8 mouse cellular contexts compared by ENCODE assay signal in the genomic region with DNA sequence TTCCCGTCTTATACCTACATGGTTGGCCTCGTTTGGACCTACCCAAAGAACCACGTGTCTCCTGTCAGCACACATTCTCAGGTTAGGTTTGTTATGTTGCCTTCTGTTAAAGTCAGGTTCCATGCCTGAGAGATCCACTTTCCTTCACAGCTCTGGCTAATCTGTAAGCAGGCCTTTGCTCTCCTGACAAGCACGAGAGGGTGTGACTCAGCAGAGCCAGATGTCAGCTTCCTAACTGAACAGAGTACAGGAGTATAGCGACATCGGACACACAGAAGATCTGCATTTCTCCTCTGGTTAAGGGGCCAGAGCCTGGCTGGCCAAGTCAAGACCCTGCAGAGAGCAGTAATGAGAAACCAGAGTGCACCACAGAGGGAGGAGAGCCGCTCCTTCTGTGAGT. TPM values are rescaled to one million over a fixed set of nuclear protein-coding genes. Genes with fewer than 3 reads are reported as not detected.
DNase-seq lines count a peak whose midpoint lies in the region; ATAC-seq lines count a peak whose summit lies in the region.

No protein-coding gene starts in this region.

- H3K27ac ChIP-seq in forebrain, embryonic 12.5 days = no peak overlapping the region
- no peak overlapping the region for H3K27ac ChIP-seq in forebrain, embryonic 16.5 days (ENCODE audit: low read length)
- H3K27ac ChIP-seq in midbrain, embryonic 12.5 days (replicated peaks) = no peak overlapping the region
- no peak overlapping the region for H3K27ac ChIP-seq in midbrain, embryonic 11.5 days (ENCODE audit: low read depth, low read length)
- no peak overlapping the region for H3K27ac ChIP-seq in hindbrain, embryonic 11.5 days (ENCODE audit: low read depth, low read length)

- H3K9ac ChIP-seq in forebrain, embryonic 12.5 days = no peak overlapping the region
- no peak overlapping the region for H3K9ac ChIP-seq in forebrain, embryonic 16.5 days (replicated peaks; ENCODE audit: low read depth, low read length)
- no peak overlapping the region for H3K9ac ChIP-seq in midbrain, embryonic 12.5 days (replicated peaks)
- no peak overlapping the region for H3K9ac ChIP-seq in midbrain, embryonic 11.5 days (ENCODE audit: low read length)
- H3K9ac ChIP-seq in hindbrain, embryonic 11.5 days (ENCODE audit: low read depth, low read length) = no peak overlapping the region

- no peaks in the 10 kb centered on the region for H3K9me3 ChIP-seq in forebrain, embryonic 12.5 days
- no peaks in the 10 kb centered on the region for H3K9me3 ChIP-seq in forebrain, embryonic 16.5 days (ENCODE audit: control insufficient read depth, low read length)
- no peaks in the 10 kb centered on the region for H3K9me3 ChIP-seq in midbrain, embryonic 12.5 days
- H3K9me3 ChIP-seq in midbrain, embryonic 11.5 days (ENCODE audit: control insufficient read depth, low read length) = no peaks in the 10 kb centered on the region
- H3K9me3 ChIP-seq in hindbrain, embryonic 11.5 days (ENCODE audit: control insufficient read depth, low read length) = no peaks in the 10 kb centered on the region

- 0 out of 2 replicates have a peak, but pooled peaks cover 4% of the 10 kb centered on the region for H3K4me1 ChIP-seq in forebrain, embryonic 12.5 days
- no peaks in the 10 kb centered on the region for H3K4me1 ChIP-seq in forebrain, embryonic 16.5 days (replicated peaks; ENCODE audit: control insufficient read depth, insufficient read depth, low read length)
- H3K4me1 ChIP-seq in midbrain, embryonic 12.5 days = peaks cover 4% of the 10 kb centered on the region; the same call in 1 of the 2 replicates
- no peaks in the 10 kb centered on the region for H3K4me1 ChIP-seq in midbrain, embryonic 11.5 days (ENCODE audit: control insufficient read depth, insufficient read depth, low read length)
- no peaks in the 10 kb centered on the region for H3K4me1 ChIP-seq in hindbrain, embryonic 11.5 days (replicated peaks; ENCODE audit: control insufficient read depth, insufficient read depth, low read length)

- 68% methylated on average over 7 of the region's 7 CpGs for WGBS in forebrain, embryonic 12.5 days
- 72% methylated on average over 7 of the region's 7 CpGs for WGBS in forebrain, embryonic 16.5 days
- 68% methylated on average over 7 of the region's 7 CpGs for WGBS in midbrain, embryonic 12.5 days
- WGBS in midbrain, embryonic 11.5 days = 64% methylated on average over 7 of the region's 7 CpGs
- WGBS in hindbrain, embryonic 11.5 days = 58% methylated on average over 7 of the region's 7 CpGs

- no peak overlapping the region for H3K4me3 ChIP-seq in forebrain, embryonic 12.5 days (replicated peaks)
- H3K4me3 ChIP-seq in forebrain, embryonic 16.5 days (replicated peaks; ENCODE audit: low read length) = no peak overlapping the region
- no peak overlapping the region for H3K4me3 ChIP-seq in midbrain, embryonic 12.5 days
- H3K4me3 ChIP-seq in midbrain, embryonic 11.5 days (ENCODE audit: low read depth, low read length) = no peak overlapping the region
- H3K4me3 ChIP-seq in hindbrain, embryonic 11.5 days (ENCODE audit: low read depth, low read length) = no peak overlapping the region

- H3K27me3 ChIP-seq in forebrain, embryonic 12.5 days = no peaks in the 10 kb centered on the region
- H3K27me3 ChIP-seq in forebrain, embryonic 16.5 days (replicated peaks; ENCODE audit: control insufficient read depth, insufficient read depth, low read length) = no peaks in the 10 kb centered on the region
- no peaks in the 10 kb centered on the region for H3K27me3 ChIP-seq in midbrain, embryonic 12.5 days
- H3K27me3 ChIP-seq in midbrain, embryonic 11.5 days (ENCODE audit: control insufficient read depth, insufficient read depth, low read length) = no peaks in the 10 kb centered on the region
- no peaks in the 10 kb centered on the region for H3K27me3 ChIP-seq in hindbrain, embryonic 11.5 days (ENCODE audit: control insufficient read depth, insufficient read depth, low read length)

- H3K36me3 ChIP-seq in forebrain, embryonic 12.5 days (replicated peaks) = no peaks in the 10 kb centered on the region
- H3K36me3 ChIP-seq in forebrain, embryonic 16.5 days (ENCODE audit: control insufficient read depth, insufficient read depth) = no peaks in the 10 kb centered on the region
- no peaks in the 10 kb centered on the region for H3K36me3 ChIP-seq in midbrain, embryonic 12.5 days
- no peaks in the 10 kb centered on the region for H3K36me3 ChIP-seq in midbrain, embryonic 11.5 days (ENCODE audit: control insufficient read depth, insufficient read depth, low read length)
- H3K36me3 ChIP-seq in hindbrain, embryonic 11.5 days (ENCODE audit: control insufficient read depth, insufficient read depth, low read length) = no peaks in the 10 kb centered on the region

- no peak for ATAC-seq in forebrain, embryonic 12.5 days (ENCODE audit: low FRiP score)
- ATAC-seq in forebrain, embryonic 16.5 days = no peak
- no peak for ATAC-seq in midbrain, embryonic 12.5 days (ENCODE audit: low FRiP score, low read depth)
- no peak for ATAC-seq in midbrain, embryonic 11.5 days (ENCODE audit: low FRiP score)
- no peak for ATAC-seq in hindbrain, embryonic 11.5 days (ENCODE audit: low FRiP score)

- DNase-seq in midbrain, embryonic 11.5 days (ENCODE audit: low spot score, missing footprints) = no peak
- peak; percentile 26 for DNase-seq in liver
- DNase-seq in thymus, postnatal 25 days = peak; percentile 21
- no peak for DNase-seq in ovary, postnatal 36 days (ENCODE audit: low spot score)
- no peak for DNase-seq in hindbrain, embryonic 11.5 days (ENCODE audit: low spot score)

- peak overlapping the region; percentile 29; the same call in 1 of the 2 replicates for H3K4me2 ChIP-seq in forebrain, embryonic 12.5 days
- H3K4me2 ChIP-seq in forebrain, embryonic 16.5 days (ENCODE audit: low read length) = no peak overlapping the region
- H3K4me2 ChIP-seq in midbrain, embryonic 12.5 days (replicated peaks) = peak overlapping the region; percentile 29
- H3K4me2 ChIP-seq in midbrain, embryonic 11.5 days = no peak overlapping the region; the same call in 1 of the 2 replicates
- no peak overlapping the region for H3K4me2 ChIP-seq in hindbrain, embryonic 11.5 days (replicated peaks; ENCODE audit: low read depth, low read length)

RNA-seq across cellular contexts. Expression of a gene that starts 55.9 kb away (rescaled TPM):
- 0.21 and 0.41 TPM in 2 replicates for polyA plus RNA-seq in forebrain, embryonic 12.5 days (2016; fragmentation: Nextera tagmentation; extraction: Ambion mirVana)
- 0.24 and 0.27 TPM in 2 replicates for polyA plus RNA-seq in forebrain, embryonic 16.5 days (2015; fragmentation: Nextera tagmentation; extraction: Ambion mirVana)
- polyA plus RNA-seq in midbrain, embryonic 12.5 days (2016; fragmentation: Nextera tagmentation; extraction: Ambion mirVana) = 1.8 TPM in 2 replicates
- polyA plus RNA-seq in midbrain, embryonic 11.5 days (2014; fragmentation: Nextera tagmentation; extraction: Ambion mirVana) = 1.00 and 1.3 TPM in 2 replicates
- 0.78 and 0.91 TPM in 2 replicates for polyA plus RNA-seq in hindbrain, embryonic 11.5 days (2014; fragmentation: Nextera tagmentation; extraction: Ambion mirVana)

Comparison
In these comparisons a context has a peak if more than half of its experiments do, and no peak if none do; other contexts are left out.
1. H3K4me2 ChIP-seq: peak in forebrain, embryonic 12.5 days (single experiment) and midbrain, embryonic 12.5 days (single experiment); none in forebrain, embryonic 16.5 days (single experiment), midbrain, embryonic 11.5 days (single experiment) and hindbrain, embryonic 11.5 days (single experiment).
2. DNase-seq: peak in liver (single experiment) and thymus, postnatal 25 days (single experiment); none in midbrain, embryonic 11.5 days (single experiment), ovary, postnatal 36 days (single experiment) and hindbrain, embryonic 11.5 days (single experiment).